Mouse (Mus musculus) kidney, embryonic 14.5 days (tissue): ENCODE data around the gene Hadhb. TPM values are rescaled to one million over a fixed set of nuclear protein-coding genes. Genes with fewer than 3 reads are reported as not detected.
A peak's percentile ranks its signal among the peaks of the same experiment; 100 is the strongest.

Experiments
- ATAC-seq: fragments of 200-750 bp; cut with Nextera tagmentation; 2 replicates; pipeline ENCODE4 v1.8.0; 2017; ENCODE audit warnings: moderate number of reproducible peaks, mild to moderate bottlenecking, moderate TSS enrichment, moderate library complexity; ENCODE audit not compliant: low FRiP score, low TSS enrichment
- H3K27ac ChIP-seq: fragments of 300-500 bp; sonication (generic); 2 replicates; pipeline ENCODE4 v1.5.1; 2014; ENCODE audit warnings: low read depth, mild to moderate bottlenecking, low read length, moderate library complexity, mixed read lengths
- H3K27me3 ChIP-seq: fragments of 300-500 bp; sonication (generic); 2 replicates; pipeline ENCODE4 v1.6.1; 2014; ENCODE audit warnings: mild to moderate bottlenecking, low read length; ENCODE audit not compliant: control insufficient read depth, insufficient read depth
- H3K36me3 ChIP-seq: fragments of 300-500 bp; sonication (generic); 2 replicates; pipeline ENCODE4 v1.6.1; 2014; ENCODE audit warnings: low read length, mixed read lengths; ENCODE audit not compliant: control insufficient read depth, insufficient read depth
- H3K4me1 ChIP-seq: fragments of 300-500 bp; sonication (generic); 2 replicates; pipeline ENCODE4 v1.6.1; 2014; ENCODE audit warnings: low read length, mixed read lengths; ENCODE audit not compliant: control insufficient read depth, insufficient read depth
- H3K4me2 ChIP-seq: fragments of 300-500 bp; sonication (generic); replicated peaks from 2 replicates; pipeline ENCODE4 v1.6.1; 2014; ENCODE audit warnings: low read depth, mild to moderate bottlenecking, low read length
- H3K4me3 ChIP-seq: fragments of 300-500 bp; sonication (generic); 2 replicates; pipeline ENCODE4 v1.5.1; 2014; ENCODE audit warnings: mild to moderate bottlenecking, low read length
- H3K9ac ChIP-seq: fragments of 300-500 bp; sonication (generic); 2 replicates; pipeline ENCODE4 v1.6.1; 2014; ENCODE audit warnings: low read depth, mild to moderate bottlenecking, low read length, moderate library complexity
- H3K9me3 ChIP-seq: fragments of 300-500 bp; sonication (generic); 2 replicates; pipeline ENCODE4 v1.6.1; 2016; ENCODE audit warnings: low read length; ENCODE audit not compliant: control insufficient read depth
- WGBS: fragments of 180-500 bp; shearing (Covaris S2); extraction: QIAGEN DNeasy Blood & Tissue Kit; methylation state at CpG from one replicate; pipeline ENCODE4 v1.1.7; 2014; 5-methylcytosine and 5-hydroxymethylcytosine counted together
- polyA plus RNA-seq: library from polyadenylated mRNA; unstranded; fragments of >200 nt; fragmentation: Nextera tagmentation; extraction: Ambion mirVana; gene quantifications from 2 replicates; pipeline ENCODE4 v1.2.1, GENCODE M21; 2014

The Hadhb gene
- 129 and 149 TPM in 2 replicates for polyA plus RNA-seq

GRCm38 (mm10) chr5:30154474-30155394 is at the start of gene Hadhb, which contains the start of gene Hadha:
Hadhb (plus strand) TSS chr5:30155248.
Hadha (minus strand) TSS chr5:30155162.
- Histone ChIP-seq H3K4me3 (peak within 1 kb of the TSS; percentile 83), H3K9me3 (no peaks in the 10 kb centered on the region), H3K4me1 (peaks cover 7% of the 10 kb centered on the region; the same call in 1 of the 2 replicates), H3K27me3 (no peaks in the 10 kb centered on the region), H3K27ac (peak within 1 kb of the TSS; percentile 68), H3K36me3 (no peaks in the 10 kb centered on the region), H3K9ac (peak within 1 kb of the TSS; percentile 82), H3K4me2 (peak within 1 kb of the TSS; percentile 48)
- peak; percentile 93 for ATAC-seq
- WGBS = under 1% methylated on average over 53 of the region's 53 CpGs

GRCm38 (mm10) chr5:30105668-30106300 is 49.3 kb upstream of the Hadhb start, which contains the start of gene 3110082J24Rik:
3110082J24Rik (minus strand) TSS chr5:30106086.
- 1% methylated on average over 29 of the region's 29 CpGs for WGBS
- peaks cover 37% of the 10 kb centered on the region for H3K27me3 ChIP-seq
- H3K4me3 ChIP-seq = peak within 1 kb of the TSS; percentile 48
- H3K9me3 ChIP-seq = no peaks in the 10 kb centered on the region
- no peak for ATAC-seq
- H3K4me2 ChIP-seq = peak within 1 kb of the TSS; percentile 98
- H3K27ac ChIP-seq = no peak within 1 kb of the TSS
- no peaks in the 10 kb centered on the region for H3K36me3 ChIP-seq
- peak within 1 kb of the TSS; percentile 48 for H3K9ac ChIP-seq
- H3K4me1 ChIP-seq = peaks cover 40% of the 10 kb centered on the region

DNA sequence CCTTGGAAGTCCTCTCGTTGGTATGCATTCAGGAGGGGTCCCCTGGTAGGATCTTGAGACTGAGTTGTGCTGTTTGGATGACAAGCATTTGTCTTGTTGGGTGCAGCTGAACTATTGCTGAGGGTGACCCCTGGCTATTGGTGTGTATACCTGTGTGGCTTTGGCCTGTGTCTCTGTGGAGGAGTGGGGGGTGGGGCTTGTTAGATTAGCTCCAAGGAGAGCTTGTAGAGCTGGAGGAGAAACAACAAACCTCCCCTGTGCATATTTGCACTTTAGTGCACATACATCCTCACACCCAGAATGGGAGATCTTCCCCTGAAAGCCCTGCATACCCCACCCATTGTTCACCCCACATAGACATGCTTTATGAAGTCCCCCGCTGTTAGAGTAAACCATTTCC is 48.3 kb upstream of the Hadhb start:
- peaks cover 39% of the 10 kb centered on the region for H3K27me3 ChIP-seq
- no peak overlapping the region for H3K9ac ChIP-seq
- no peaks in the 10 kb centered on the region for H3K9me3 ChIP-seq
- WGBS = 18% methylated on average over 2 of the region's 2 CpGs
- no peak overlapping the region for H3K4me3 ChIP-seq
- peaks cover 49% of the 10 kb centered on the region for H3K4me1 ChIP-seq
- no peak for ATAC-seq
- no peak overlapping the region for H3K27ac ChIP-seq
- H3K36me3 ChIP-seq = no peaks in the 10 kb centered on the region
- H3K4me2 ChIP-seq = no peak overlapping the region

DNA sequence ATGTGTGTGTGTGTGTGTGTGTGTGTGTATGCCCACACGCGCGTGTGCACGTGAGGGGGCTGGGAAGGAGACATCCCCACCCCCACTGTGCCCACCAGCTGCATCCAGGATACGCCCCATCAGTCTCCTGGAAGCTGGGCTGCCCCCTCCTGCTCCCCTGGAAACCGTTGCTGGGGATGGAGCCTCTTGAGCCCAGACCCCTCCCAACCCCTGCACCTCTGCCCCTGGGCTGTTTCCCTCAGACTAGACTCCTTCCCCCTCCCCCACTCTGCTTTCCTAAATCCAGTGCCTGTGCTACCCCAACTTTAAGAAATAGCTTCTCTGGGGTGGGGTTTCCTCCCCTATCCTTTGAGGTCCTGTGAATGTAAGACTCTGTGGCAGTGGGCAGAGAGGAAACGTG is 47.9 kb upstream of the Hadhb start:
- WGBS = 4% methylated on average over 7 of the region's 7 CpGs
- Histone ChIP-seq H3K4me1 (peaks cover 49% of the 10 kb centered on the region), H3K4me2 (no peak overlapping the region)

GRCm38 (mm10) chr5:30107611-30108041 is 47.4 kb upstream of the Hadhb start:
- H3K27ac ChIP-seq = no peak overlapping the region
- H3K4me2 ChIP-seq = no peak overlapping the region
- H3K36me3 ChIP-seq = no peaks in the 10 kb centered on the region
- H3K4me1 ChIP-seq = peaks cover 49% of the 10 kb centered on the region
- H3K4me3 ChIP-seq = no peak overlapping the region
- H3K9me3 ChIP-seq = no peaks in the 10 kb centered on the region
- WGBS = 8% methylated on average over 5 of the region's 5 CpGs
- peaks cover 42% of the 10 kb centered on the region for H3K27me3 ChIP-seq
- no peak for ATAC-seq
- H3K9ac ChIP-seq = no peak overlapping the region

More for the DNA sequence above, 47.9 kb upstream of the Hadhb start:
- Histone ChIP-seq H3K9ac (no peak overlapping the region), H3K27me3 (peaks cover 42% of the 10 kb centered on the region), H3K36me3 (no peaks in the 10 kb centered on the region), H3K4me3 (no peak overlapping the region), H3K27ac (no peak overlapping the region), H3K9me3 (no peaks in the 10 kb centered on the region)
- no peak for ATAC-seq

- H3K27me3 ChIP-seq = peaks cover 40% of the 10 kb centered on the region
- H3K4me2 ChIP-seq = no peak overlapping the region
- 69% methylated on average over 6 of the region's 6 CpGs for WGBS
Measured at GRCm38 (mm10) chr5:30108233-30108632, 46.8 kb upstream of the Hadhb start.

GRCm38 (mm10) chr5:30109899-30110298 is 45.1 kb upstream of the Hadhb start:
- H3K9me3 ChIP-seq = no peaks in the 10 kb centered on the region
- H3K27me3 ChIP-seq = peaks cover 34% of the 10 kb centered on the region
- no peaks in the 10 kb centered on the region for H3K36me3 ChIP-seq
- no peak for ATAC-seq
- H3K27ac ChIP-seq = no peak overlapping the region
- no peak overlapping the region for H3K9ac ChIP-seq
- H3K4me1 ChIP-seq = peaks cover 47% of the 10 kb centered on the region
- no peak overlapping the region for H3K4me3 ChIP-seq
- 55% methylated on average over 2 of the region's 2 CpGs for WGBS
- peak overlapping the region; percentile 49 for H3K4me2 ChIP-seq

More at GRCm38 (mm10) chr5:30108233-30108632, 46.8 kb upstream of the Hadhb start:
- H3K4me3 ChIP-seq = no peak overlapping the region
- no peaks in the 10 kb centered on the region for H3K9me3 ChIP-seq
- peaks cover 49% of the 10 kb centered on the region for H3K4me1 ChIP-seq
- H3K27ac ChIP-seq = no peak overlapping the region
- no peak overlapping the region for H3K9ac ChIP-seq
- no peak for ATAC-seq
- H3K36me3 ChIP-seq = no peaks in the 10 kb centered on the region

GRCm38 (mm10) chr5:30110371-30111060 is 44.5 kb upstream of the Hadhb start:
- Histone ChIP-seq H3K36me3 (no peaks in the 10 kb centered on the region), H3K27ac (peak overlapping the region; percentile 42), H3K4me1 (peaks cover 41% of the 10 kb centered on the region), H3K27me3 (peaks cover 30% of the 10 kb centered on the region), H3K4me3 (peak overlapping the region; percentile 22), H3K9ac (peak overlapping the region; percentile 47), H3K9me3 (no peaks in the 10 kb centered on the region), H3K4me2 (peak overlapping the region; percentile 49)
- WGBS = 6% methylated on average over 22 of the region's 22 CpGs
- no peak for ATAC-seq
